Mouse (Mus musculus): ENCODE measurements around the gene Rad51.
A peak's percentile ranks its signal among the peaks of the same experiment; 100 is the strongest.

Rad51 gene

DNA sequence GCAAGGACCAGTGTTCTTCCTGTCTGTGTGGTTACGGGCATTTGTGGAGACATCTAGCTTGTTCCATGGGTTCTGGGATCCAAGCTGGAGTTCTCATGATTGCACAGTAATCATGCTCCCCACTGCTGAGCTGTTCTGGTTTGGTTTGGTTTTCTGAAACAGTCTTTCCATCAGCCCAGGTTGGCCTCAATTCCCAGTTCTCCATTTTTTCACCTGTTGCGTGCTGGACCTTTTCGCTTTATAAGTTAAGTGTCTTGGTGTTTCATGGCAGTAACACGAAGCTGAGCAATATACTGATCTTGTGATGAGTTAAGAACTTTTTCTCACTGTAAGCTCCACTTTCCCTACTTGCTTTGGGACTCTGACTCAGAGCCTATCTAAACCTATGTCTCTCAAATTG is 51.4 kb downstream of the Rad51 start:
- DNase-seq (ENCODE audit: low spot score in 2 of 2) = no peak

DNA sequence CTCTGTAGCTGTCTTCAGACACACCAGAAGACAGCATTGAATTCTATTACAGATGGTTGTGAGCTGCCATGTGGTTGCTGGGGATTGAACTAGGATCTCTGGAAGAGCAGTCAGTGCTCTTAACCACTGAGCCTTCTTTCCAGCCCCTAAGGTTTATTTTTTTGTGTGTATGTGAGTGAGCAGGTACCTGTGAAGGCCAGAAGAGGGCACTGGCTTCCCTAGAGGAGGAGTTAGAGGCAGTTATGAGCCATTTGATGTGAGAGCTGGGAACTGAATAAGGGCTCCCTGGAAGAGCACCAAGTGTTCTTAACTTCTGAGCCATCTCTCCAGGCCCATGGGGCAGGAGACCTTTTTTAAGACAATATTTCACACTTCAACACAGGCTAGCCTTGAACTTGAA is 52.8 kb downstream of the Rad51 start:
- no peak for DNase-seq (ENCODE audit: low spot score in 2 of 2)

DNA sequence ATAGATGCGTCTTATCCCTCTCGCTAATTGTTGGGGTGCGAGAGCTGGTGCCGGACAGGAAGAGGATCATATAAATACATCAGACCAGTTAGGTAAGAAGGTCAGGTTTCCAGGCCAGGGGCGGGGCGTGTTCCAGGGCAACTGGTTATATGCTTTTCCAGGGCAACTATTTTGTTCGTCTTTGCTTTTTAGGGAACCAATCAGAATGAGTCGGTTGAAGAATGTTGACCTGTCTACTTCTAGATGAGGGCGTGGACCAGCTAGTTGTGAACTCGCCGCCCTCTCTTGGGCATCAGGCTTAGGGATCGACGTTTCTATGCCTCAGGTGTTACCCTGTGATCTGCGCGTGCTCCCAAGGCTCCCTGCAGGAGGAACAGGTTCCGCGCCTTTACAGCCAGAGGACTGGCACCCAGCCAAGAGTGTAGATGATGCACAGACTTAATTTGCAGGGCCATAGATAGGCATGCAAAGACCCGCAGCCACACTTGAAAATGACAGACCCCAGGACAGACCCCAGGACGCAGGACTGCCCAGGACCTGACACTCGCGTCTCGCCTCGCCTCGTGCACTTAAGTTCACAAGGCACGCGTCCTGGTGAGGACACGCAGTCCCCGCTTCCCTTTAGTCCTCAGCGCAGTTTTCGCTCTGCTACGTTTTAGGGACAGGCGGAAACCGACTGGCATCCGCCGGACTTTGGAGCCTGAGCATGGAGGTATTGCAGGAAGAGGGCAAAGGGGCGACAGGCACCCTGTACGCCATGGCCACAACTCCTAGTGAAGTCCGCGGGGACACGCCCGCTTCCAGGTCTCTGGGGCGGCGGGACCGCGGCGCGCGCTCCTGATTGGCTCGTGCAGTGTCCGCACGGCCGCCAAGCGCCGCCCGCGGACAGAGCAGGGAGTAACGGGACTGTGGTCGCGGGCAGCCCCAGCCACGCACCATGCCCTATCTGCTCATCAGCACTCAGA is 54.6 kb downstream of the Rad51 start, which contains the start of gene Gchfr:
Gene Gchfr (plus strand): TSS at position 873 of the 965 bp plus-strand sequence.
- DNase-seq (ENCODE audit: low spot score in 2 of 2) = no peak

DNA sequence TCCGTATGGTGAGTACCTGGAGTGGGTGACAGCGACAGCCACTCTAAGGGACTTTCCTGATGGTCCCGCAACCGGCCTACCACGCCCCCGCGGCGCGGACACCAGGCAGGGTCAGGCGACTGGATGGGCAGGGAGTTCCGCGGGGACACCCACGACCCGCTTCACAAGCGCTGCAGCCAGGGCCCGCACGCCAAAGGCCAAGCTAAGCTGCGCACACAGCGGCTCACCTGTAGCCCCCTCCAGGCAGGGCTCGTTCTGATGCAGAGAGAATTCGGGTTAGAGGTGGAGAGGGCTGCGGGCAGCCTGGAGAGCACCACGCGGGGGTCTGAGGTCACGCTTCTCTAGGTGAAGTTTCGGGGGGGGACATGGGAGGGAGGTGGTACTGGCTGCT is 55.3 kb downstream of the Rad51 start:
- DNase-seq (ENCODE audit: low spot score in 2 of 2) = no peak

DNA sequence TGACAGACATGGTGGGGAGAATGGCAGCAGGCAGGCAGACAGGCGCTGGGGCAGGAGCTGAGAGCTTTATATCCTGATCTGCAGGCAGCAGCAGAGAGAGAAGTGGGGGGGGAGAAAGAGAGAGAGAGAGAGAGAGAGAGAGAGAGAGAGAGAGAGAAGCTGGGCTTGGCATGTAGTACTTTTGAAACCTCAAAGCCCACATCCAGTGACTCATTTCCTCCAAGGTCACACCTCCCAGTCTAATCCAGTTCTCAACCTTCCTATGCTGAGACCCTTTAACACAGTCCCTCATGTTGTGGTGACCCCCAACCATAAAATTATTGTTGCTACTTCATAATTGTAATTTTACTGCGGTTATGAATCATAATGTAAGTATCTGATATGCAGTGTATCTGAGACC is 57.7 kb downstream of the Rad51 start:
- DNase-seq (ENCODE audit: low spot score in 2 of 2) = no peak

DNA sequence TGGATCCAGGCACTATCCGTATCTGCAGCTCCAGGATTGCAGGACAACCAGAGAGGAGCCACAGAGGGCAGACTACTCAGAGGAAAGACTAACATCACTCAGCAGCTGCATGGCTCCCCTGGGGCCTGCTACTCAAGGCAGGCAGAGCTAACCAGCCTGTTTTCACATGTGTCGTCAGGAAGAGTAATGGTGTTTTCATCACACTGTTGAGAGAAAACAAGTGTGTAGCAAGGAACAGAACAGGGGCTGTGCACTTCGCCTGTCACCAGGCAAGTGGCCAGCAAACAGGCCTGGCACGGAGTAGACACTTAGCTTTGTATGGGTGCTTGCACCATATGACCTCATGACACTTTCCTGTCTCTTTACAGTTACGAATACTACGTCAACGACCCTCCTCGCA is 59.0 kb downstream of the Rad51 start:
- no peak for DNase-seq (ENCODE audit: low spot score in 2 of 2)

DNA sequence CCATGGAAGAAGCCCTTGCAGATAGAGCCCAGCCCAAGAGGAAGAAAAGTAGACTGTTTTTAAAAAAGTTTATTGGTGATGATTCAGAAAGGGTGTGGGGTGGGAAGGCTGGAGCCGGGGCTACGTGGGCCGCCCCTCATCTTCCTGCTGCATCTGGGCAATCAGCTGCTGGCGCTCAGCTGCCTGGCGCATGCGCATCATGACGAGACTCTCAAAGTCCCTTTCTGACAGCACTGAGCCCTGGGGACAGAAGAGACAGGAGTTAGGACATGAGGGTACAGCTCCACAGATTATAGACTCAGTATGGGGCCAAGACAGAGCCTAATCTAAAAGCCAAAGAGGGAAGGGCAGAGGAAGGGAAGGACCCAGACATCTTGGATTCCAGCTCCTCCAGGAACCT is 59.9 kb downstream of the Rad51 start:
- no peak for DNase-seq (ENCODE audit: low spot score in 2 of 2)

DNA sequence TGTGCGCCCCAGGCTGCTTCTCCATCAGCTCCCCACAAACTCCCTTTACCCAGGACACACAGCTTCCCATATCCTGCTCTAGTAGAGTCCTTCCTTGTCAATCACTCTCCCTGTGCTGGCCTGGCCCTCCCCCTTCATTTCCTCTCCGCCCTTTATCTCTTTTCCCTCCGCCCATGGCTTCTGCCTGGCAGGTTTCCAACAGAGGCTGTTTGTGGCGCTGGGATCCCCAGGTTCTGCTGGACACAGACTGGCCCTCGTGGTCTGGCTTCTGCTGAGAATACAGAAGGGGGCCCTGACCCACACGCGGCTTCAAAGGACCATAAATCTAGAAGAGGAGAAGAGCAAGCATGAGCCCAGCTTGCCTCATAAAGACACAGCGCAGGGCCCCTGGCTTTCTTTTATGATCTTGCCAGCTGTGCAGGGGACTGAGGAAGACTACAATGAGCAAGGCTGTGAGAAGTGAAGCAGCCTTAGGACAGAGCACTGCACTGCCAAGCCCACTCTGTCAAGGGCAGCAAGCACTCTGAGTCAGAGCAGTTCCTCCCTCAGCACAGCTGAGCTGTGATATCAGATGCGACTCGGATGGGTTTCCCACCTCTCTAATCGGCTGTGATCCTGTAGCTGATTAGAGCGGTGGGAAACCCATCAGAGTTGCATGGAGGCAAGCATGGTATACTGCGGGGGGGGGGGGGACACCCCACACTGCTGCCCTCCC is 60.4 kb downstream of the Rad51 start:
- no peak for DNase-seq (ENCODE audit: low spot score in 2 of 2)

DNA sequence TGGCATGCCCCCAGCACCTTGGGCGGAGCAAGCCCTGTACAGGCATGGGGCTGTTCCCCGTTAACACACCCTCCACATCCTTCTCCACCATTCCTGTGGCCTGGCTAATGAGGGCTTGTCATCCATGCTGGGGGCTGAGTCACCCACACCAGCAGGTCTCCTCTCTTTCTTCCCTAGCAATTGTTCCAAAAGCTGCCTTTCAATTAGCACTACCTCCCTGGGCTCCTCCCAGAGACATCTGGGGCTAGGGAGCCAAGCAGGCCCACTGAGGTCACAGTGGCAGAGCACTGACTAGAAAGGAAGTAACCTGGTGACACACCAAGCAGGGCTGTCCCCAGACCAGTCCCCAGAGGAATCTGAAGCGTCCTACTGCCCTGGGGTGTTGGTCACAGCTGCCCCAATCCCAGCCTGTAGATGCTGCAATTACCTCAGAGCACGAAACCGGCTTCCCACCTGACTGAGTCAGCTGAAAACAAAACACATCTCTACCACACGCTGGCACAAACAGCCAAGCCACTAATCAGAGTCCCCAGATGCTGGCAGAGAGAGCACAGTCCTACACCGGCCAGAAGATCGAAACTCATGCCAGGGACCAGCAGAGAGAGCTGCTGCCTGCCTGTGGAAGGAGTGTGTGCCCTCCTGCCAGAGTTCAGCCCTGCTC is 61.5 kb downstream of the Rad51 start, which contains the start of gene Gm14137:
Gene Gm14137 (plus strand): TSS at position 519 of the 661 bp plus-strand sequence.
- no peak for DNase-seq (ENCODE audit: low spot score in 2 of 2)

DNA sequence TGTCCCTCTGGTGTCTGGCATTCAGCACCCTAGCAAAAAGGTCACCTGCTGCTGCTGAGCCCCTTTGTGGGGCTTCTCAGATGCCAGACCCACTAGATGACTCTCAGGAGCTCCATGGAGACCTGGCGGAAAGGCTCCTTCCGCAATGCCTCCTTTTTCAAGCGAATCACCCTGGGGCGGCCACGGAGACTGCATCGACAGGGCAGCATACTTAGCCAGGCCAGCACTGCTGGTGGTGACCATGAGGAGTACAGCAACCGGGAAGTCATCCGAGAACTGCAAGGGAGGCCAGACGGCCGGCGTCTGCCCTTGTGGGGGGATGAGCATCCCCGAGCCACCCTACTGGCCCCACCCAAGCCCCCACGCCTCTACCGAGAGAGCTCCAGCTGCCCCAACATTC is 62.3 kb downstream of the Rad51 start:
- DNase-seq (ENCODE audit: low spot score in 2 of 2) = no peak

DNA sequence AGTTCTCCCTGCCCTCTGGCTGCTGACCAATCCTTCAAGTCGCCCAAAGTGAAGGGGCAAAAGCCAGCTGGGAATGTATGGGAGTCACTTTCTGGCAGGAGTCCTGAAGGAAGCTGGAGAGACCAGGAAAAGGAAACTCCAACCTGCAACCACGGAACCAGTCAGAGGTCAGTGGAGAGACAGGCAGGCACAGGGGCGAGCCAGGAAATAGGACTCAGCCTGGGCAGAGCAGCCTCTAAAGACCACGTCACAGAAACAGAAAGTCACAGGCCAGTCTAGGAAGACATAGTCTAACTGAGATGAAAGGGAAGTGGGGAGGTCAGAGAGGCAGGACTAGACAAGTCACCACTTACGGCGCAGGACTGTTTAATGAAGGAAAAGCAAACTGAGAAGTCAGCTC is 63.0 kb downstream of the Rad51 start:
- no peak for DNase-seq (ENCODE audit: low spot score in 2 of 2)

DNA sequence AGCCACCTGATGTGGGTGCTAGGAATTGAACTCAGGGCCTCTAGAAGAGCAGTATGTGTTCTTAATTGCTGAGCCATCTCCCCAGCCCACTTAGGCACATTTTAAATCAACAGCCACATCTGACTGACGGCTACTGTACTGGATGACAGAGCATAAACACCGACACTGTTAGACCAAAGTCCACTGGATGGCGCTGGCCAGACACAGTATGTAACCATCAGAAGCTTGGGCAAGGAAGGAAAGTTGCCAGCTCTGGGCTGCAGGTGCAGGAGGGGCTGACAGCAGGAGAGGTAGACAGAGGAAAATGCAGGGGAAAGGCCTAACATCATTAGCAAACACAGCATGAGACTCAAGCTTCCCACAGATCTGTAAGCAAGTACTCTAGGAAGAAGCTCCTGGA is 64.2 kb downstream of the Rad51 start:
- DNase-seq (ENCODE audit: low spot score in 2 of 2) = no peak

DNA sequence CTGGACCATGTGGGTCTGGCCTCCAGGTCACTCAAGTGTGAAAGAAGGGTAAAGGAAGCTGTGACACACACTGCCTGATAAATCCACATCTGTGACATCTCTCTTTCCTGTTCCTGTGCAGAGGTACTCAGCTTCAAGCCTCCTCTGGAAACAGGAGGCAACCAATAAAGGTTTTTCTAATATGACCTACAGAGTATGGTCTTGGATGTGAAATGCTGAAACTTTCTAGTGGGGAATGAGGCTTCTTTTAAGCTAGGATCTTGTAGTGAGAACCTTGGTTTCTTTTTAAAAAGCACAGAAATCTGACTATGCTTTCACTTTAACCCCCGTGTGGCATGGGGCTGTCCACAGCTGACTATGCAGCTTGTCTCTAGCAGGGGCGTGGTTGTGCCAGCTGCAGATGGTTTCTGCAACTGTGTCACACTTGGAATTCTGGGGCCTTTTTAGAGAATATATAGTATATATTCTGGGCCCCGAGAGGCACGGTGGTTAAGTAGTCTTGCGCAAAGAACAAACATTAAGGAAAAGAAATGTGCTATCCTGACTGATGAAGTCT is 64.9 kb downstream of the Rad51 start:
- no peak for DNase-seq (ENCODE audit: low spot score in 2 of 2)

DNA sequence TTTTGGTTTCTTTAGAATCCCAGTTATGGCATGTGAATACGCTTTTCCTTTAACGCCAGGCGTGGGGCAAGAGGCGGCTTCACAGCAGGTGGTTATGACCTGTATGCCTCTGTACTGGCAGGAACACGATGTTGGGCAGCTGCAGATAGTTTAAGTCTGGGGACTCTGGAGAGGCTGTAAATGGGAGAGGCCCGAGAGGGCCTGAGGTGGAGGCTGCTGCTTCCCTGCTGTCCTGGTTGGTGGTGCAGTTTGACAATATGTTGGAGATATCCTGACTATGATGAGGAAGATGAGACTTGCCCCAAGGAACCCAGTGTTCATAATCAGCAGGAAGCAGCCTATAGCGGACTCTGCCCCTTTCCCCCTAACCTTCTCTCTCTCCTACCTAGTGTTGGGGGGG is 70.3 kb downstream of the Rad51 start:
- no peak for DNase-seq (ENCODE audit: low spot score in 2 of 2)

DNA sequence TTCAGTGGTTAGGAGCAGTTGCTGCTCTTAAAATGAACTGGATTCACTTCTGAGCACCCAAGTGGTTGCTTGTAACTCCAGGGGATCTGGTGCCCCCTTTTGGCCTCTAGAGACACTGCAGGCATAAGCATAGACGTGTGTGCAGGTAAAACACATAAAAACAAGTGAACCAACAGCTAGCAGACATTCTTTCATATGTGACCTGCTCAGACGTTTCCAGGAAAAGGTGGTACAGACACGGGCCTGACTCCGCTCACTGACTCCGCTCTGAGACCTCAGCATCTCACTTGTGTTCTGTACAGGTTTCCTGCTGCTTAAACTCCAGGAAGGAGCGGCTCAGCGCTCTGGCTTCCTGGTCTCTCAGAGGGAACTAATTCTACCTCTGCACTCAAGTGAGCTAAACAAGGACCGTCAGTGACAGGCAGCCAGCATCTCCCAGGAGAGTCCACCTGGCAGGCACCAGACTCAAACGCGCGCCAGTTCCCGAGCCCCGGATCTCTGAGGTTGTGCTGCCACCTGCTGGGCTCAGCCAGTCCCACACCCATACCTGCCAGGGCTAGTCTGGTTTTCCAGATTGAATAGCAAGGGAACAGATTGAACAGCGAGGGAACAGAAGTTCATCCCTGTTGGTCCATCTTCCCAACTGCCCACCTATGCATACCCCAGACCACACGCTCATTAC is 76.6 kb downstream of the Rad51 start:
- DNase-seq (ENCODE audit: low spot score in 2 of 2) = peak; percentile 64 to 85

DNA sequence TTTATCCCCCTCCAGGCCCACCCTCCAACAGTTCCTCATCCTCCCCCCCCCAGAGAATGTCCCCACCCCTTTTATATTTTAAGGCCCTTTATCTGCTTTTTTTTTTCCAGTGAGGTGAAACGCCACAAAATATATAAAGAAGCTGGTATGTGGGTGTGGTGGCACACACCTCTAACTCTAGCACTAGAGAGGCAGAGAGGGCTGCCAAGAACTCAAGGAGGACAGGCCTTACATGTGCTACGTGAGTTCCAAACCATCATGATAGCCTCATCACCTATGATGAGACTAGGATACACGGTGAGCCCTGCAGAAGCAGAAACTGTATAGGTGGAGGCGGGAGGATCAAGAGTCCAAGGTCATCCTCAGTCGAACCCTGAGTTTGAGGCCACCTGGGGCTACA is 78.4 kb downstream of the Rad51 start:
- no peak for DNase-seq (ENCODE audit: low spot score in 2 of 2)

DNA sequence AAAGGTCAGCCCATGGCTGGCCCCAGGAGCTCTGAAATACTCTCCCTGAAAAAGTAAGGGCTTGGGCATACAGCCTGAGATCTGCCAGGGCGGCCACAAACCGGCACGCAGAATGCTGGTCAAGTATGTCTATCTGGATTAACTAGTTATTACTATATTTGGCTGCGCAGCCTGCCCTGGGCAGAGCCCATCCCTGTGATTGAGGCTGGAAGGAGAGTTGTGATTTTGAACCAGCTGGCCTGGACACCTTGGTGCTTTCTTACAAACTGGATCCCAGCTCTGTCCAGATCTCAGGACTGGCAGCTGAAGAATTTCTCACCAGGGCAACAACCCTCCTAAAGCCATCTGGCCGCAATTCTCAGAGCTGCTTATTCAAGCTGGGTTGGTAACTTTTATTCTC is 81.5 kb downstream of the Rad51 start:
- DNase-seq (ENCODE audit: low spot score in 2 of 2) = no peak

DNA sequence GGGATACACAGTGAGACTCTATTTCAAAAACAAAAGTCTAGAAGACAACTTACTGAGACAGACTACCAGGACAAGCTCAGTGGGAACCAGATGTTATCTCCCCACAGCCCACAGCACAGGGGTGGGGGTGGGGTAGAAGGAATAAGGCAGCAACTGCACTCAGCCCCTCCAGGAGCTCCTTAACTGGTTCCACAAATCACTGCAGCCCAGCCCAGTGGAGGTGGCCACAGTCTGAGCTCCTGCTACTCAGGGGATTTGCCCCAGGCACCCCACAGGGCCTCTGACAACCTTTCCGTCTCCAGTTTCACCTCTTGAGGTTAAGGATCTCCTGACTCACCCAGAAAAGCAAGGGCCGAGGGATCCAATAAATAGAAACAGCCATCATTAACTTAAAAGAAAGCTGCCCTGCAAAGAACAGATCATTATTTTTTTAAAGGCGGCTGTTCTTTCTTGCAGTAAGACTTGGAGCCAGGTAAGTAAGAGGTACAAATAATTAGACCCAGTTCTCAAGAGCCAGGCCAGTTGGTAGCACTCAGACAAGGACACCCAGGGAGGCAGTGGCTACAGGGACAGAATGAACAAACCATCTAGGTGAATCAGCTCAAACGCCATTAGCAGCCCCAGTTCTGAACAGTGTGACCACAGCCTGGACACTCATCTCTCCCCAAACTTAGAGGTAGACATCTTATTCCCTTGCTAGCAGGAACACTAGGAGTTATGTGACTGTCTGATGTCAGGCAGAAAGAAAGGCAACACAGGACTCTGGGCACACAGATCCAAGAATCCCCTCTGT is 83.9 kb downstream of the Rad51 start:
- no peak for DNase-seq (ENCODE audit: low spot score in 2 of 2)

Measured in thymus, postnatal 10 days (tissue).